Mouse (Mus musculus): ENCODE results near the gene Helt. TPM values are rescaled to one million over a fixed set of nuclear protein-coding genes. Genes with fewer than 3 reads are reported as not detected.
A peak's percentile ranks its signal among the peaks of the same experiment; 100 is the strongest.

Helt gene
- polyA plus RNA-seq, 1 experiment from 2014 or later = 10.2 TPM

GRCm38 (mm10) chr8:46327284-46327683 is 32.8 kb upstream of the Helt start:
- Histone ChIP-seq H3K9ac (replicated peaks; ENCODE audit: low read length) (no peak overlapping the region), H3K4me1 (ENCODE audit: control insufficient read depth, insufficient read depth, low read length) (no peaks in the 10 kb centered on the region), H3K27me3 (ENCODE audit: control insufficient read depth, insufficient read depth, low read length) (no peaks in the 10 kb centered on the region), H3K27ac (replicated peaks; ENCODE audit: low read depth, low read length) (no peak overlapping the region), H3K4me2 (ENCODE audit: low read length) (no peak overlapping the region), H3K4me3 (replicated peaks; ENCODE audit: low read depth, low read length) (no peak overlapping the region), H3K36me3 (ENCODE audit: control insufficient read depth, insufficient read depth, low read length) (no peaks in the 10 kb centered on the region), H3K9me3 (ENCODE audit: control insufficient read depth, low read length) (no peaks in the 10 kb centered on the region)
- ATAC-seq (ENCODE audit: low FRiP score, low TSS enrichment) = no peak
- 89% methylated on average over 7 of the region's 7 CpGs for WGBS
- DNase-seq = no peak

- Histone ChIP-seq H3K36me3 (ENCODE audit: control insufficient read depth, insufficient read depth, low read length) (no peaks in the 10 kb centered on the region), H3K9me3 (ENCODE audit: control insufficient read depth, low read length) (no peaks in the 10 kb centered on the region), H3K27me3 (ENCODE audit: control insufficient read depth, insufficient read depth, low read length) (no peaks in the 10 kb centered on the region), H3K9ac (replicated peaks; ENCODE audit: low read length) (no peak overlapping the region), H3K4me1 (ENCODE audit: control insufficient read depth, insufficient read depth, low read length) (no peaks in the 10 kb centered on the region), H3K4me3 (replicated peaks; ENCODE audit: low read depth, low read length) (no peak overlapping the region), H3K4me2 (ENCODE audit: low read length) (no peak overlapping the region), H3K27ac (replicated peaks; ENCODE audit: low read depth, low read length) (no peak overlapping the region)
- WGBS = 73% methylated on average over 5 of the region's 5 CpGs
- DNase-seq (no peak), ATAC-seq (ENCODE audit: low FRiP score, low TSS enrichment) (no peak)
Observed at GRCm38 (mm10) chr8:46326715-46327114, 32.2 kb upstream of the Helt start.

- ATAC-seq (ENCODE audit: low FRiP score, low TSS enrichment) = no peak
- Histone ChIP-seq H3K9ac (replicated peaks; ENCODE audit: low read length) (no peak overlapping the region), H3K4me2 (ENCODE audit: low read length) (no peak overlapping the region), H3K9me3 (ENCODE audit: control insufficient read depth, low read length) (no peaks in the 10 kb centered on the region), H3K27me3 (ENCODE audit: control insufficient read depth, insufficient read depth, low read length) (no peaks in the 10 kb centered on the region), H3K36me3 (ENCODE audit: control insufficient read depth, insufficient read depth, low read length) (no peaks in the 10 kb centered on the region), H3K4me1 (ENCODE audit: control insufficient read depth, insufficient read depth, low read length) (no peaks in the 10 kb centered on the region), H3K4me3 (replicated peaks; ENCODE audit: low read depth, low read length) (no peak overlapping the region), H3K27ac (replicated peaks; ENCODE audit: low read depth, low read length) (no peak overlapping the region)
- WGBS = 81% methylated on average over 5 of the region's 5 CpGs
- no peak for DNase-seq
Observed at GRCm38 (mm10) chr8:46324676-46325075, 30.2 kb upstream of the Helt start.

- DNase-seq = peak; percentile 51
- 0 out of 2 replicates have a peak overlapping the region, but pooled peaks have one; percentile 49 for H3K27ac ChIP-seq (replicated peaks; ENCODE audit: low read depth, low read length)
Observed at GRCm38 (mm10) chr8:46323672-46324191, 29.3 kb upstream of the Helt start.

GRCm38 (mm10) chr8:46322833-46323232 is 28.4 kb upstream of the Helt start:
- Histone ChIP-seq H3K27me3 (ENCODE audit: control insufficient read depth, insufficient read depth, low read length) (no peaks in the 10 kb centered on the region), H3K36me3 (ENCODE audit: control insufficient read depth, insufficient read depth, low read length) (no peaks in the 10 kb centered on the region), H3K9ac (replicated peaks; ENCODE audit: low read length) (no peak overlapping the region), H3K9me3 (ENCODE audit: control insufficient read depth, low read length) (no peaks in the 10 kb centered on the region), H3K4me3 (replicated peaks; ENCODE audit: low read depth, low read length) (no peak overlapping the region), H3K4me2 (ENCODE audit: low read length) (no peak overlapping the region), H3K27ac (replicated peaks; ENCODE audit: low read depth, low read length) (no peak overlapping the region), H3K4me1 (ENCODE audit: control insufficient read depth, insufficient read depth, low read length) (no peaks in the 10 kb centered on the region)
- ATAC-seq (ENCODE audit: low FRiP score, low TSS enrichment) (no peak), DNase-seq (no peak)
- WGBS = 82% methylated on average over 2 of the region's 2 CpGs

More at GRCm38 (mm10) chr8:46323672-46324191, 29.3 kb upstream of the Helt start:
- H3K27me3 ChIP-seq (ENCODE audit: control insufficient read depth, insufficient read depth, low read length) = no peaks in the 10 kb centered on the region
- H3K9me3 ChIP-seq (ENCODE audit: control insufficient read depth, low read length) = no peaks in the 10 kb centered on the region
- no peak overlapping the region for H3K4me2 ChIP-seq (ENCODE audit: low read length)
- H3K4me1 ChIP-seq (ENCODE audit: control insufficient read depth, insufficient read depth, low read length) = no peaks in the 10 kb centered on the region
- 71% methylated on average over 5 of the region's 5 CpGs for WGBS
- H3K4me3 ChIP-seq (replicated peaks; ENCODE audit: low read depth, low read length) = no peak overlapping the region
- no peak overlapping the region for H3K9ac ChIP-seq (replicated peaks; ENCODE audit: low read length)
- no peaks in the 10 kb centered on the region for H3K36me3 ChIP-seq (ENCODE audit: control insufficient read depth, insufficient read depth, low read length)
- ATAC-seq (ENCODE audit: low FRiP score, low TSS enrichment) = no peak

GRCm38 (mm10) chr8:46322421-46322820 is 27.9 kb upstream of the Helt start:
- WGBS = 97% methylated on average over 4 of the region's 4 CpGs
- Histone ChIP-seq H3K9ac (replicated peaks; ENCODE audit: low read length) (no peak overlapping the region), H3K4me1 (ENCODE audit: control insufficient read depth, insufficient read depth, low read length) (no peaks in the 10 kb centered on the region), H3K9me3 (ENCODE audit: control insufficient read depth, low read length) (no peaks in the 10 kb centered on the region), H3K4me3 (replicated peaks; ENCODE audit: low read depth, low read length) (no peak overlapping the region), H3K27ac (replicated peaks; ENCODE audit: low read depth, low read length) (no peak overlapping the region), H3K4me2 (ENCODE audit: low read length) (no peak overlapping the region), H3K27me3 (ENCODE audit: control insufficient read depth, insufficient read depth, low read length) (no peaks in the 10 kb centered on the region), H3K36me3 (ENCODE audit: control insufficient read depth, insufficient read depth, low read length) (no peaks in the 10 kb centered on the region)
- DNase-seq = no peak
- ATAC-seq (ENCODE audit: low FRiP score, low TSS enrichment) = no peak

- Histone ChIP-seq H3K4me3 (replicated peaks; ENCODE audit: low read depth, low read length) (no peak overlapping the region), H3K4me1 (ENCODE audit: control insufficient read depth, insufficient read depth, low read length) (no peaks in the 10 kb centered on the region), H3K9ac (replicated peaks; ENCODE audit: low read length) (no peak overlapping the region), H3K36me3 (ENCODE audit: control insufficient read depth, insufficient read depth, low read length) (no peaks in the 10 kb centered on the region), H3K27me3 (ENCODE audit: control insufficient read depth, insufficient read depth, low read length) (no peaks in the 10 kb centered on the region), H3K27ac (replicated peaks; ENCODE audit: low read depth, low read length) (no peak overlapping the region), H3K4me2 (ENCODE audit: low read length) (no peak overlapping the region), H3K9me3 (ENCODE audit: control insufficient read depth, low read length) (no peaks in the 10 kb centered on the region)
- WGBS = 92% methylated on average over 5 of the region's 5 CpGs
- no peak for DNase-seq
- ATAC-seq (ENCODE audit: low FRiP score, low TSS enrichment) = no peak
Observed at GRCm38 (mm10) chr8:46318802-46319201, 24.3 kb upstream of the Helt start.

- ATAC-seq (ENCODE audit: low FRiP score, low TSS enrichment) (no peak), DNase-seq (no peak)
- Histone ChIP-seq H3K9me3 (ENCODE audit: control insufficient read depth, low read length) (no peaks in the 10 kb centered on the region), H3K4me1 (ENCODE audit: control insufficient read depth, insufficient read depth, low read length) (no peaks in the 10 kb centered on the region), H3K4me2 (ENCODE audit: low read length) (no peak overlapping the region), H3K27me3 (ENCODE audit: control insufficient read depth, insufficient read depth, low read length) (no peaks in the 10 kb centered on the region), H3K4me3 (replicated peaks; ENCODE audit: low read depth, low read length) (no peak overlapping the region), H3K9ac (replicated peaks; ENCODE audit: low read length) (no peak overlapping the region), H3K36me3 (ENCODE audit: control insufficient read depth, insufficient read depth, low read length) (no peaks in the 10 kb centered on the region), H3K27ac (replicated peaks; ENCODE audit: low read depth, low read length) (no peak overlapping the region)
- 72% methylated on average over 7 of the region's 7 CpGs for WGBS
Observed at GRCm38 (mm10) chr8:46317161-46317560, 22.7 kb upstream of the Helt start.

GRCm38 (mm10) chr8:46313798-46314197 is 19.3 kb upstream of the Helt start:
- H3K4me3 ChIP-seq (replicated peaks; ENCODE audit: low read depth, low read length) = no peak overlapping the region
- ATAC-seq (ENCODE audit: low FRiP score, low TSS enrichment) (no peak), DNase-seq (no peak)
- no peaks in the 10 kb centered on the region for H3K36me3 ChIP-seq (ENCODE audit: control insufficient read depth, insufficient read depth, low read length)
- H3K4me2 ChIP-seq (ENCODE audit: low read length) = no peak overlapping the region
- no peak overlapping the region for H3K27ac ChIP-seq (replicated peaks; ENCODE audit: low read depth, low read length)
- peaks cover 3% of the 10 kb centered on the region; the same call in 1 of the 2 replicates for H3K27me3 ChIP-seq (ENCODE audit: control insufficient read depth, insufficient read depth, low read length)
- H3K4me1 ChIP-seq (ENCODE audit: control insufficient read depth, insufficient read depth, low read length) = no peaks in the 10 kb centered on the region
- no peaks in the 10 kb centered on the region for H3K9me3 ChIP-seq (ENCODE audit: control insufficient read depth, low read length)
- WGBS = 87% methylated on average over 3 of the region's 3 CpGs
- H3K9ac ChIP-seq (replicated peaks; ENCODE audit: low read length) = no peak overlapping the region
